Mouse (Mus musculus) hindbrain, postnatal 0 days (tissue): ENCODE measurements around the gene Adck2. TPM values are rescaled to one million over a fixed set of nuclear protein-coding genes. Genes with fewer than 3 reads are reported as not detected.

Source experiments
- ATAC-seq: fragments of 200-750 bp; cut with Nextera tagmentation; 2 replicates; pipeline ENCODE4 v1.8.0; 2017; ENCODE audit warnings: mild to moderate bottlenecking, moderate TSS enrichment, moderate library complexity
- DNase-seq: peaks from one replicate; pipeline ENCODE4 v3.0.0-alpha.2; 2015; ENCODE audit warnings: low spot score
- H3K27ac ChIP-seq: fragments of 300-500 bp; sonication (generic); 2 replicates; pipeline ENCODE4 v1.5.1; 2014; ENCODE audit warnings: mild to moderate bottlenecking
- H3K27me3 ChIP-seq: fragments of 300-500 bp; sonication (generic); 2 replicates; pipeline ENCODE4 v1.6.1; 2014; ENCODE audit warnings: low read length, mixed read lengths; ENCODE audit not compliant: insufficient read depth
- H3K36me3 ChIP-seq: fragments of 300-500 bp; sonication (generic); 2 replicates; pipeline ENCODE4 v1.6.1; 2014; ENCODE audit warnings: low read length, mixed read lengths; ENCODE audit not compliant: insufficient read depth
- H3K4me1 ChIP-seq: fragments of 300-500 bp; sonication (generic); 2 replicates; pipeline ENCODE4 v1.6.1; 2014; ENCODE audit warnings: antibody characterized with exemption, low read length, mixed read lengths; ENCODE audit not compliant: insufficient read depth
- H3K4me2 ChIP-seq: fragments of 300-500 bp; sonication (generic); 2 replicates; pipeline ENCODE4 v1.6.1; 2014; ENCODE audit warnings: low read depth, mild to moderate bottlenecking, low read length, moderate library complexity, mixed read lengths
- H3K4me3 ChIP-seq: fragments of 300-500 bp; sonication (generic); 2 replicates; pipeline ENCODE4 v1.5.1; 2014; ENCODE audit warnings: low read length
- H3K9ac ChIP-seq: fragments of 300-500 bp; sonication (generic); replicated peaks from 2 replicates; pipeline ENCODE4 v1.6.1; 2014; ENCODE audit warnings: mild to moderate bottlenecking, low read length, moderate library complexity, mixed read lengths
- H3K9me3 ChIP-seq: fragments of 300-500 bp; sonication (generic); 2 replicates; pipeline ENCODE4 v1.6.1; 2016; ENCODE audit warnings: low read length, mixed read lengths
- CTCF ChIP-seq: IDR thresholded peaks from 2 replicates; pipeline ENCODE4 v1.5.1; 2016; ENCODE audit warnings: antibody characterized with exemption, control low read depth, low read depth
- WGBS: fragments of 180-500 bp; shearing (Covaris S2); extraction: QIAGEN DNeasy Blood & Tissue Kit; methylation state at CpG from one replicate; pipeline ENCODE4 v1.1.7; 2014; 5-methylcytosine and 5-hydroxymethylcytosine counted together
- polyA plus RNA-seq: library from polyadenylated mRNA; unstranded; fragments of >200 nt; fragmentation: Nextera tagmentation; extraction: Ambion mirVana; gene quantifications from 2 replicates; pipeline ENCODE4 v1.2.1, GENCODE M21; 2015
- total RNA-seq: library from RNA; depleted of rRNA; stranded (reverse); fragments of >200 nt; gene quantifications from 2 replicates; pipeline ENCODE4 v1.2.3, GENCODE M21; 2014

Adck2 gene
- total and polyA plus RNA-seq, 2 experiments from 2014 or later = 18.8 to 36.9 TPM

- Histone ChIP-seq H3K4me3 (no peak overlapping the region), H3K9ac (no peak overlapping the region), H3K27ac (no peak overlapping the region), H3K9me3 (no peaks in the 10 kb centered on the region), H3K36me3 (no peaks in the 10 kb centered on the region), H3K4me2 (no peak overlapping the region), H3K27me3 (no peaks in the 10 kb centered on the region), H3K4me1 (peaks cover 12% of the 10 kb centered on the region)
- no peak for ATAC-seq
- WGBS = 70% methylated on average over 1 of the region's 1 CpGs
- no peak for DNase-seq
- no peak for TF ChIP-seq CTCF
Measured at GRCm38 (mm10) chr6:39536621-39537020, 37.1 kb upstream of the Adck2 start.

- ATAC-seq (no peak), DNase-seq (no peak)
- WGBS = 92% methylated on average over 5 of the region's 5 CpGs
- Histone ChIP-seq H3K9me3 (no peaks in the 10 kb centered on the region), H3K4me2 (no peak overlapping the region), H3K9ac (no peak overlapping the region), H3K36me3 (no peaks in the 10 kb centered on the region), H3K27ac (no peak overlapping the region), H3K27me3 (no peaks in the 10 kb centered on the region), H3K4me3 (no peak overlapping the region), H3K4me1 (peaks cover 12% of the 10 kb centered on the region)
- TF ChIP-seq CTCF = no peak
Measured at GRCm38 (mm10) chr6:39537276-39537675, 36.4 kb upstream of the Adck2 start.

GRCm38 (mm10) chr6:39538227-39538626 lies 35.4 kb upstream of the Adck2 start:
- no peaks in the 10 kb centered on the region for H3K27me3 ChIP-seq
- 76% methylated on average over 8 of the region's 8 CpGs for WGBS

GRCm38 (mm10) chr6:39539679-39540155 lies 34.0 kb upstream of the Adck2 start:
- DNase-seq (no peak), ATAC-seq (peak; percentile 25)
- WGBS = 11% methylated on average over 6 of the region's 7 CpGs
- Histone ChIP-seq H3K4me3 (no peak overlapping the region), H3K4me1 (peaks cover 27% of the 10 kb centered on the region), H3K9me3 (no peaks in the 10 kb centered on the region), H3K9ac (peak overlapping the region; percentile 30; the same call in 1 of the 2 replicates), H3K27me3 (no peaks in the 10 kb centered on the region), H3K4me2 (peak overlapping the region; percentile 46), H3K36me3 (no peaks in the 10 kb centered on the region), H3K27ac (peak overlapping the region; percentile 60; the same call in 1 of the 2 replicates)
- TF ChIP-seq CTCF = no peak

More at GRCm38 (mm10) chr6:39538227-39538626, 35.4 kb upstream of the Adck2 start:
- no peak overlapping the region for H3K4me2 ChIP-seq
- H3K4me1 ChIP-seq = peaks cover 20% of the 10 kb centered on the region
- no peak for DNase-seq
- no peak overlapping the region for H3K4me3 ChIP-seq
- no peaks in the 10 kb centered on the region for H3K9me3 ChIP-seq
- H3K9ac ChIP-seq = no peak overlapping the region
- no peak for ATAC-seq
- no peak overlapping the region for H3K27ac ChIP-seq
- H3K36me3 ChIP-seq = no peaks in the 10 kb centered on the region
- no peak for TF ChIP-seq CTCF

GRCm38 (mm10) chr6:39540563-39540962 lies 33.1 kb upstream of the Adck2 start:
- WGBS = 43% methylated on average over 2 of the region's 2 CpGs
- no peaks in the 10 kb centered on the region for H3K36me3 ChIP-seq
- no peaks in the 10 kb centered on the region for H3K27me3 ChIP-seq
- peaks cover 27% of the 10 kb centered on the region for H3K4me1 ChIP-seq
- no peak overlapping the region for H3K4me2 ChIP-seq
- no peak overlapping the region for H3K27ac ChIP-seq
- no peak overlapping the region for H3K9ac ChIP-seq
- ATAC-seq = no peak
- H3K4me3 ChIP-seq = no peak overlapping the region
- DNase-seq = no peak
- H3K9me3 ChIP-seq = no peaks in the 10 kb centered on the region
- TF ChIP-seq CTCF = no peak

- Histone ChIP-seq H3K36me3 (no peaks in the 10 kb centered on the region), H3K4me1 (peaks cover 27% of the 10 kb centered on the region), H3K27me3 (no peaks in the 10 kb centered on the region), H3K4me2 (no peak overlapping the region), H3K27ac (peak overlapping the region; percentile 64), H3K4me3 (no peak overlapping the region), H3K9ac (no peak overlapping the region), H3K9me3 (no peaks in the 10 kb centered on the region)
- 16% methylated on average over 15 of the region's 15 CpGs for WGBS
- DNase-seq (peak; percentile 82), ATAC-seq (peak; percentile 84)
- no peak for TF ChIP-seq CTCF
Measured at GRCm38 (mm10) chr6:39542631-39543597, 30.8 kb upstream of the Adck2 start.
